Mouse (Mus musculus) embryonic fibroblast, embryonic 13.5 days (primary cell): Measurements from ENCODE around the gene Ttc17.

ENCODE experiments used
- CTCF ChIP-seq: IDR thresholded peaks from 2 replicates; pipeline ENCODE4 v1.5.1; 2011; ENCODE audit warnings: mild to moderate bottlenecking, control low read depth, low read length, moderate library complexity, borderline replicate concordance; ENCODE audit not compliant: insufficient read depth
- POLR2A ChIP-seq: IDR thresholded peaks from 2 replicates; pipeline ENCODE4 v1.6.1; 2011; ENCODE audit warnings: low read depth, mild to moderate bottlenecking, control low read depth, low read length, moderate library complexity

DNA sequence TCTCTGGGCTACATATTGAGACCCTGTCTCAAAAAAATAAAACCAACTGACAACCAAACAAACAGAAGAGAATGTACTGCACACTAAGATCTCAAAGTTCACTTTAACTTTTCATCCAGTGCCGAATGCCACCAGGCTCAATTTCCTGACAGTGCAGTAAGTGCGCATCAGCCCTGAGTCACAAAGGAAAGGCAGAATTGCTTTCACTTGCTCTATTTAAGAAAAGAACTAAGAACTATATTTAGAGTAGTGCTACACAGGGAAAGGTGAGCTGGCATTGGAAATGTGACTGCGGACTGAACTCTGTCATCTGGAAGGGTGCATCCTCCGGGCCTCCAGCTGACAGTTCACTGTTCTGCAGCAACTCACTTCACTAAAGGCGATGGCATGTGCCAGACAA is 18.6 kb downstream of the Ttc17 start:
- TF ChIP-seq CTCF (no peak), POLR2A (no peak)
